ENCODE assay signal across 8 mouse cellular contexts in genomic region chr10:24173210-24174001, GRCm38 (mm10). TPM values are rescaled to one million over a fixed set of nuclear protein-coding genes. Genes with fewer than 3 reads are reported as not detected.
DNase-seq lines count a peak whose midpoint lies in the region; ATAC-seq and TF ChIP-seq lines count a peak whose summit lies in the region.

No protein-coding gene starts in this region.

- POLR2A ChIA-PET in Patski (lab: Charles Lee): no interaction called here

- H3K36me3 ChIP-seq in kidney, embryonic 15.5 days: no peaks in the 10 kb centered on the region

- no peak overlapping the region for H3K27ac ChIP-seq in kidney, embryonic 15.5 days

- H3K4me2 ChIP-seq in kidney, embryonic 15.5 days: no peak overlapping the region

- no peaks in the 10 kb centered on the region for H3K9me3 ChIP-seq in kidney, embryonic 15.5 days (replicated peaks)

- H3K4me3 ChIP-seq in kidney, embryonic 15.5 days (replicated peaks): no peak overlapping the region

- H3K4me1 ChIP-seq in kidney, embryonic 15.5 days: 0 out of 2 replicates have a peak, but pooled peaks cover 5% of the 10 kb centered on the region

- TF ChIP-seq CTCF in Patski (IDR thresholded peaks at IDR 0.05): peak; percentile 80

- DNase-seq in layer of hippocampus, adult 11-12 months (ENCODE audit: low spot score): peak; percentile 58
- no peak for DNase-seq in layer of hippocampus, adult 9-11 months
- no peak for DNase-seq in Patski (ENCODE audit: low read depth, low spot score)
- peak; percentile 60 for DNase-seq in lung, postnatal 14 days
- DNase-seq in retina, embryonic 14.5 days (ENCODE audit: low spot score): peak; percentile 83

- WGBS in kidney, embryonic 15.5 days: 34% methylated on average over 10 of the region's 10 CpGs

- in situ Hi-C loops in Patski (cut with MboI; ENCODE audit: low pct_unique_long_range_greater_than_20kb): no loop called here

- no peaks in the 10 kb centered on the region for H3K27me3 ChIP-seq in Patski
- no peaks in the 10 kb centered on the region for H3K27me3 ChIP-seq in kidney, embryonic 15.5 days

- peak; percentile 89 for ATAC-seq in Patski
- ATAC-seq in common myeloid progenitor, adult 5-6 weeks (replicated peaks; ENCODE audit: low read depth, poor library complexity, severe bottlenecking): peak; percentile 85
- ATAC-seq in granulocyte monocyte progenitor cell, adult 5-6 weeks (replicated peaks; ENCODE audit: poor library complexity, severe bottlenecking): peak; percentile 85
- ATAC-seq in kidney, embryonic 15.5 days (replicated peaks; ENCODE audit: low FRiP score): peak; percentile 74

- CTCF ChIA-PET in Patski (lab: Charles Lee): interaction anchor here (0.9 to 2.9 kb wide), 9 partner anchors 10 to 451 kb away, joined by 3 to 12 read pairs (median 3); no protein-coding TSS in a partner anchor

- H3K9ac ChIP-seq in kidney, embryonic 15.5 days: no peak overlapping the region

RNA-seq across cellular contexts. Expression of gene Stx7, which starts 24.3 kb away (rescaled TPM):
- 145 TPM for polyA plus RNA-seq in Patski (2021)
- 38.6 and 44.5 TPM in 2 replicates for total RNA-seq in common myeloid progenitor, adult 5-6 weeks (2017)
- 47.3 and 48.3 TPM in 2 replicates for total RNA-seq in granulocyte monocyte progenitor cell, adult 5-6 weeks (2014; fragmentation: Nextera tagmentation)
- total RNA-seq in granulocyte monocyte progenitor cell, adult 5-6 weeks (2017): 60.2 and 67.6 TPM in 2 replicates
- 108 and 115 TPM in 2 replicates for polyA plus RNA-seq in kidney, embryonic 15.5 days (2015; fragmentation: Nextera tagmentation; extraction: Ambion mirVana)

RNA-seq across cellular contexts. Expression of gene Moxd1, which starts 49.9 kb away (rescaled TPM):
- polyA plus RNA-seq in Patski (2021): not detected
- total RNA-seq in common myeloid progenitor, adult 5-6 weeks (2017): not detected in 2 replicates
- total RNA-seq in granulocyte monocyte progenitor cell, adult 5-6 weeks (2014; fragmentation: Nextera tagmentation): not detected in 2 replicates
- total RNA-seq in granulocyte monocyte progenitor cell, adult 5-6 weeks (2017): not detected in 2 replicates
- 21.4 and 26.1 TPM in 2 replicates for polyA plus RNA-seq in kidney, embryonic 15.5 days (2015; fragmentation: Nextera tagmentation; extraction: Ambion mirVana)

Comparison
In these comparisons a context has a peak if more than half of its experiments do, and no peak if none do; other contexts are left out.
1. DNase-seq: peak in layer of hippocampus, adult 11-12 months (single experiment), lung, postnatal 14 days (single experiment) and retina, embryonic 14.5 days (single experiment); none in layer of hippocampus, adult 9-11 months (single experiment) and Patski (single experiment).
2. Peak in every context shown above with its lines, with median percentiles within 50 percentile points of each other: ATAC-seq.